Mouse (Mus musculus): Measurements from ENCODE around the gene Necab2. TPM values are rescaled to one million over a fixed set of nuclear protein-coding genes. Genes with fewer than 3 reads are reported as not detected.

Necab2 gene
- polyA plus RNA-seq, 1 experiment from 2014 or later: 0.75 TPM

DNA sequence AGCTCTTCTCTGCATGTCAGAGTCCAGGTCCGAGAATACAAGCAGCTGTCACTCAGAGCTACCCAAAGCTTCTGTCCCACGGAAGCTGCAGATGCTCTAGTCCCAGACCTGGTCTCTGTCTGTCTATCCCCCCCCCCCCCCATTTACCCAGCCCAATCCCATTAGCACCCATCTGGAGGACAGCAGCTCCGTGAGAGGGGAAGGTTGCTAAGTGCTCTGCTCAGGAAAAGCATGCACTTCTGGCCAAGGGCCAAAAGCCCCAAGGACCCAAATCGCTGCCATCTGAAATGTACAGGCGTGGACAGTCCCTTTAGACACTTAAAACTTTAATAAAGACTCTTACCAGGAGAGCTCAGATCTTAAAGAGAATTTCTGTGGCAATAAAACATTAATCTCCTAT is 70.2 kb downstream of the Necab2 start:
- 54% methylated on average over 5 of the region's 5 CpGs for WGBS
- Histone ChIP-seq H3K9ac (no peak overlapping the region), H3K4me2 (no peak overlapping the region), H3K4me3 (no peak overlapping the region), H3K36me3 (peaks cover 99% of the 10 kb centered on the region), H3K4me1 (replicated peaks) (peaks cover 18% of the 10 kb centered on the region), H3K9me3 (replicated peaks) (no peaks in the 10 kb centered on the region), H3K27me3 (replicated peaks) (no peaks in the 10 kb centered on the region), H3K27ac (ENCODE audit: poor library complexity, severe bottlenecking) (no peak overlapping the region)
- no peak for ATAC-seq (ENCODE audit: insufficient number of reproducible peaks, low FRiP score)

DNA sequence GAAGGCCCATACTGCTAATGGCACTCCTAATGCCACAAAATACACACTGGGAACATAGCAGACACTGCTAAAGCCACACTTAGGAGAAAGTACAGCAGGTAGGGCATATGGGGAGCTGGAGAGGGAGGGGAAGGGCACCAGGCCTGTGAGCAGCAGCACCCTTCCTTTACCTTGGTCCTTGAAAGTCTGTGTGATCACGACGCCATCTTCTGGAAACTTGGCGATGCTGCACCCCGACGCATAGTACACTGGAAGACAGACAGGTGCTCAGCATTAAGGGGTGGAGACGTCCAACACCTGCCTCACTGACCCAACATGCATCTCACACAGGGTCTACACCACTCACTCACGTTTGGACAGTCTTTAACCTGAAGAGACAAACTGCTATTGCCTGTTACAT is 73.6 kb downstream of the Necab2 start:
- Histone ChIP-seq H3K27me3 (replicated peaks) (no peaks in the 10 kb centered on the region), H3K27ac (ENCODE audit: poor library complexity, severe bottlenecking) (no peak overlapping the region), H3K9me3 (replicated peaks) (no peaks in the 10 kb centered on the region), H3K9ac (no peak overlapping the region), H3K4me2 (no peak overlapping the region), H3K4me1 (replicated peaks) (peaks cover 17% of the 10 kb centered on the region), H3K4me3 (no peak overlapping the region), H3K36me3 (peaks cover 96% of the 10 kb centered on the region)
- ATAC-seq (ENCODE audit: insufficient number of reproducible peaks, low FRiP score): no peak
- WGBS: 74% methylated on average over 7 of the region's 7 CpGs

Other genes with a start within 250 kb of the Necab2 start
- gene Hsbp1, start 102.2 kb upstream of the Necab2 start, polyA plus RNA-seq (2016; fragmentation: Nextera tagmentation; extraction: Ambion mirVana): 268 and 275 TPM in 2 replicates
- gene Mlycd, start 51.8 kb upstream of the Necab2 start, polyA plus RNA-seq (2016; fragmentation: Nextera tagmentation; extraction: Ambion mirVana): 19.3 and 20.1 TPM in 2 replicates
- gene Osgin1, start 12.6 kb upstream of the Necab2 start, polyA plus RNA-seq (2016; fragmentation: Nextera tagmentation; extraction: Ambion mirVana): 0.27 and 0.54 TPM in 2 replicates
- not detected in 2 replicates for gene Slc38a8, start 55.0 kb downstream of the Necab2 start, polyA plus RNA-seq (2016; fragmentation: Nextera tagmentation; extraction: Ambion mirVana)
- 98.5 and 99.4 TPM in 2 replicates for gene Mbtps1, start 112.0 kb downstream of the Necab2 start, polyA plus RNA-seq (2016; fragmentation: Nextera tagmentation; extraction: Ambion mirVana)
- gene Hsdl1, start 128.5 kb downstream of the Necab2 start, polyA plus RNA-seq (2016; fragmentation: Nextera tagmentation; extraction: Ambion mirVana): 38.3 and 41.9 TPM in 2 replicates
- gene Dnaaf1, start 128.5 kb downstream of the Necab2 start, polyA plus RNA-seq (2016; fragmentation: Nextera tagmentation; extraction: Ambion mirVana): 0.18 and 0.23 TPM in 2 replicates
- gene Taf1c, start 158.5 kb downstream of the Necab2 start, polyA plus RNA-seq (2016; fragmentation: Nextera tagmentation; extraction: Ambion mirVana): 8.1 and 8.6 TPM in 2 replicates
- gene Adad2, start 166.0 kb downstream of the Necab2 start, polyA plus RNA-seq (2016; fragmentation: Nextera tagmentation; extraction: Ambion mirVana): 0.09 TPM in 1 of 2 replicates, not detected in the other
- not detected in 2 replicates for gene Kcng4, start 189.0 kb downstream of the Necab2 start, polyA plus RNA-seq (2016; fragmentation: Nextera tagmentation; extraction: Ambion mirVana)
- 3.1 and 3.5 TPM in 2 replicates for gene Wfdc1, start 219.6 kb downstream of the Necab2 start, polyA plus RNA-seq (2016; fragmentation: Nextera tagmentation; extraction: Ambion mirVana)